Mouse (Mus musculus) thymus, adult 2 months (tissue): ENCODE measurements around the gene Rbm28. TPM values are rescaled to one million over a fixed set of nuclear protein-coding genes. Genes with fewer than 3 reads are reported as not detected.
"Not testable (repeated sequence)": the region's sequence is repeated elsewhere in the genome, so short reads cannot be mapped to it uniquely, and the experiment has no call there.

Experiments
- DNase-seq: peaks from one replicate; pipeline ENCODE4 v3.0.0; 2021
- H3K27ac ChIP-seq: fragments of 200-500 bp; 2 replicates; pipeline ENCODE4 v1.5.1; 2012; ENCODE audit warnings: low read length, control low read depth; ENCODE audit not compliant: control insufficient read depth, insufficient read depth
- H3K27me3 ChIP-seq: fragments of 200-500 bp; 2 replicates; pipeline ENCODE4 v1.6.1; 2012; ENCODE audit warnings: mild to moderate bottlenecking, low read length, moderate library complexity, mixed read lengths; ENCODE audit not compliant: control insufficient read depth, insufficient read depth
- H3K36me3 ChIP-seq: fragments of 200-500 bp; 2 replicates; pipeline ENCODE4 v1.6.1; 2012; ENCODE audit warnings: mild to moderate bottlenecking, low read length, moderate library complexity; ENCODE audit not compliant: control insufficient read depth, insufficient read depth
- H3K4me1 ChIP-seq: fragments of 200-500 bp; replicated peaks from 2 replicates; pipeline ENCODE4 v1.6.1; 2012; ENCODE audit warnings: low read length; ENCODE audit not compliant: control insufficient read depth, insufficient read depth
- H3K4me3 ChIP-seq: fragments of 200-500 bp; 2 replicates; pipeline ENCODE4 v1.5.1; 2012; ENCODE audit warnings: mild to moderate bottlenecking, low read length, control low read depth, moderate library complexity; ENCODE audit not compliant: control insufficient read depth, insufficient read depth
- CTCF ChIP-seq: fragments of 200-500 bp; IDR thresholded peaks from 2 replicates; pipeline ENCODE4 v1.5.1; 2012; ENCODE audit warnings: mild to moderate bottlenecking, control low read depth, low read length, moderate library complexity, borderline replicate concordance; ENCODE audit not compliant: control insufficient read depth, poor library complexity, insufficient read depth; ENCODE audit errors: extremely low read depth
- POLR2A ChIP-seq: fragments of 200-500 bp; IDR thresholded peaks from 2 replicates; pipeline ENCODE4 v1.6.1; 2012; ENCODE audit warnings: mild to moderate bottlenecking, low read length, control low read depth, moderate library complexity; ENCODE audit not compliant: control insufficient read depth, poor library complexity, insufficient read depth; ENCODE audit errors: extremely low read depth
- WGBS: fragments of 180-500 bp; shearing (Covaris S2); methylation state at CpG from one replicate; pipeline ENCODE4 v1.1.7; 2018; 5-methylcytosine and 5-hydroxymethylcytosine counted together
- polyA plus RNA-seq: library from polyadenylated mRNA; depleted of rRNA; stranded (reverse); fragments of >200 nt; gene quantifications from 2 replicates; pipeline ENCODE4 v1.2.3, GENCODE M21; 2012

The Rbm28 gene
- polyA plus RNA-seq, 1 experiment = 13.0 TPM

DNA sequence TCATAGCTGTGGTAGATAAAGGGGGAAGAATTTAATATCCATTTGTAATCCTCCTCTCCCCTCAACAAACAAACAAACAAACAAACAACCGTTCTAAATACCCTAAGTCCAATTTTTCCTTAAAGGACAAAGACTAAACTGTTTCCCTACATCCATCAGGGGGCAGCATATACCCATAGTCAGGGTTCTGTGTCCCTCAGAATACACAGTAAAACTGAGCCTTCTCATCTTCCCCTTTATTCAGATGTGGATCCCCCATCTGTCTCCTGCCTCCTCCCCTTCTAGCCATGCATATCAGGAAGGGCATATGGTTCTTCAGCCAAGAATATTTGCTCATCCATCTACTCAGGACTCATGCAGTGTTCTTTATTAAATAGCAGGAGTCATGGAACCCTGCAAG lies 1.4 kb upstream of the Rbm28 start:
- Histone ChIP-seq H3K4me3 (no peak overlapping the region), H3K36me3 (no peaks in the 10 kb centered on the region), H3K27me3 (no peaks in the 10 kb centered on the region; the same call in 1 of the 2 replicates), H3K4me1 (peaks cover 16% of the 10 kb centered on the region), H3K27ac (no peak overlapping the region)
- TF ChIP-seq POLR2A = no peak
- TF ChIP-seq CTCF = no peak
- 3% methylated on average over 1 of the region's 1 CpGs for WGBS
- DNase-seq = peak; percentile 54

DNA sequence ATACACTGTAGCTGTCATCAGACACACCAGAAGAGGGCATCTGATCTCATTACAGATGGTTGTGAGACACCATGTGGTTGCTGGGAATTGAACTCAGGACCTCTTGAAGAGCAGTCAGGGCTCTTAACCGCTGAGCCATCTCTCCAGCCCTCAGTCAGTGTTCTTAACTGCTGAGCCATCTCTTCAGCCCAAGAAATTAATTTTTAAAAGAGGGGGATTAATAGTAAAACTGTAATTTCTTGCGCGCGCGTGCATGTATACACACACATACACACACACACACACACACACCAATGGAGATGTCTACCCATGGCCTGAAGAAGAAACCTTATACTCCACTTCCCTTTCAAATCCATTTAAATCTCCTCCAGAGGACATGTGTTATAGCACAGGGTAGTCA lies 3.5 kb downstream of the Rbm28 start:
- not testable (repeated sequence) for H3K27me3 ChIP-seq, H3K27ac ChIP-seq, DNase-seq, H3K4me3 ChIP-seq, H3K4me1 ChIP-seq
- peaks cover 31% of the 10 kb centered on the region for H3K36me3 ChIP-seq
- WGBS = over 99% methylated on average over 5 of the region's 5 CpGs

DNA sequence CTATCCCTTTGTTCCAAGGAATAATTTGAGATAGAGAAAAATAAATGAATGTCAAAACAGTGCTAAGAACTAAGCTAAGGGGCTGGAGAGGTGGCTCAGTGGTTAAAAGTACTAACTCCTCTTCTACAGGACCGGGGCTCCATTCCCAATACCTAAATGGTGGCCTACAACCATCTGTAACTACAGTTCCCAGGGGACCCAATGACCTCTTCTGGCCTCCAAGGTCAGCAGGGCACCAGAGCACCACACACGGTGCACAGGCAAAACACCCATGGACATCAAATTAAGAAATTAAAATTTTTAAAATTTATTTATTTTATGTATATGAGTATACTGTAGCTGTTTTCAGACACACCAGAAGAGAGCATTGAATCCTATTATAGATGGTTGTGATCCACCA lies 4.0 kb downstream of the Rbm28 start:
- no peaks in the 10 kb centered on the region for H3K27me3 ChIP-seq
- H3K36me3 ChIP-seq = peaks cover 35% of the 10 kb centered on the region
- no peak overlapping the region for H3K27ac ChIP-seq
- DNase-seq = no peak
- peaks cover 3% of the 10 kb centered on the region for H3K4me1 ChIP-seq
- H3K4me3 ChIP-seq = no peak overlapping the region
- 90% methylated on average over 2 of the region's 2 CpGs for WGBS
- no peak for TF ChIP-seq POLR2A
- TF ChIP-seq CTCF = no peak

DNA sequence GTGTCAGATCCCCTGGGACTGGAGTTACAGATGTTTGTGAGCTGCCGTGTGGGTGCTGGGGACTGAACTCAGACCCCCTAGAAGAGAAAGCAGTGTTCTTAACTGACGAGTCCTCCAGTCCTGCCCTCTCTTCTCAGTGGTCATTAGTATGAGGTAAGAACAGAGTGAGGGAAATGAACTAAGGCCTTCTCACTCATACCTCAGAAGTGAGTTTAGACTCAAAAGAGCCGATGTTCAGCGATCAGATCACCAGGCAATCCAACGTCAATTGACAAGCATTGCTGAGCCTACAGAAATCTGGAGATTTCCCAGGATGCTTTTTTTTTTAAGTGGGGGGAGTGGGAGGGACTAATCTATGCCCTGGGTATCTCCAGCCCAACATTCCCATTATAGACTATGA lies 8.5 kb downstream of the Rbm28 start:
- no peak overlapping the region for H3K27ac ChIP-seq
- peaks cover 67% of the 10 kb centered on the region for H3K36me3 ChIP-seq
- no peaks in the 10 kb centered on the region for H3K4me1 ChIP-seq
- no peak overlapping the region for H3K4me3 ChIP-seq
- no peaks in the 10 kb centered on the region for H3K27me3 ChIP-seq
- WGBS = 97% methylated on average over 5 of the region's 5 CpGs
- TF ChIP-seq POLR2A (no peak), CTCF (no peak)
- no peak for DNase-seq

DNA sequence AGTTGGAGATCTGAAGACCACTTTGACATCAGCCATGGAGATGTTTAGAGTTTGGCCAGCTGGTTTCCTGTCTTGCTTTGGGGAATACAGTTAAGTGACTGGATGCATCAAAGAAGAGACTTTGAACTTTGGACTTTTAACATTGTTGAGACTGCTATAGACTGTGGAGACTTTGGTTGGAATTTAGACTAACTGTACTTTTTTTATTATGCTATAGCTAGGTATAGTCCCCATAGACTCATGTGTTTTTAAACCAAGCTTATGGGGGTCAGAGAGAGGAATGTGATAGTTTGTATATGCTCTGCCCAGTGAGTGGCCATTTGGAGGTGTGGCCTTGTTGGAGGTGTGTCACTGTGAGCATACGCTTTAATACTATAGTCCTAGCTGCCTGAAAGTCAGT lies 14.8 kb downstream of the Rbm28 start:
- 96% methylated on average over 1 of the region's 1 CpGs for WGBS
- H3K36me3 ChIP-seq = peaks cover 32% of the 10 kb centered on the region
- no peaks in the 10 kb centered on the region for H3K4me1 ChIP-seq
- H3K27ac ChIP-seq = no peak overlapping the region
- no peak overlapping the region for H3K4me3 ChIP-seq
- no peak for DNase-seq
- TF ChIP-seq POLR2A (no peak), CTCF (no peak)
- no peaks in the 10 kb centered on the region for H3K27me3 ChIP-seq

DNA sequence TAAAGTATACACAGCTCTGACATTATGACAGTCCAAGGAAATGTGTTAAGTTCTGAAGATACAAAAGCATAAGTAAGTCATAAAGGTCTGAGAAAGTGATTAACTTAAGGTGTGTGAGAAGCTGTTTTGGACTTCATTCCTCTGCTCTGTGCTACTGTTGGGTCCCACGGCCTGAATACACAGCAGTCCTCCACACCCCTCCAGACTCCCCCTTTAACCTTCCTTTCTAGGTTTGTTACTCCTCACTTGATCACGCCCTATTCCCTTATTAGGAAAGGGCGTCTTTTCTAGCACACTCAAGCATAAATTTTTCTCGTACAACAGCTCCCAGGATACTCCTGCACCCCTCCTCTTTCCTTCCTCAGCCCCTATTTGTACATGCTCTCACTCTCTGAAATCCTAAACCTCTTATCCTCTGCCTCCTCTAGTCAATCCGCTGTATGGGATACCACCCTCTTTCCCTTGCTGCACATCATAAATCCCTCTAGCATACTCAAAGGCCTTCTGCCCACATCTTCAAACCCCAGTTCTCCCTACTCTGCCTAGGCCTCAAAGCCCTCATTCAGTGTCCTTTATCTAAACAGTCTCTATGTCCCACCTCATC lies 17.3 kb downstream of the Rbm28 start:
- H3K4me1 ChIP-seq = no peaks in the 10 kb centered on the region
- TF ChIP-seq CTCF = no peak
- no peak for TF ChIP-seq POLR2A
- no peak overlapping the region for H3K4me3 ChIP-seq
- WGBS = 92% methylated on average over 5 of the region's 5 CpGs
- H3K27me3 ChIP-seq = no peaks in the 10 kb centered on the region
- DNase-seq = no peak
- H3K27ac ChIP-seq = no peak overlapping the region
- peaks cover 14% of the 10 kb centered on the region for H3K36me3 ChIP-seq

DNA sequence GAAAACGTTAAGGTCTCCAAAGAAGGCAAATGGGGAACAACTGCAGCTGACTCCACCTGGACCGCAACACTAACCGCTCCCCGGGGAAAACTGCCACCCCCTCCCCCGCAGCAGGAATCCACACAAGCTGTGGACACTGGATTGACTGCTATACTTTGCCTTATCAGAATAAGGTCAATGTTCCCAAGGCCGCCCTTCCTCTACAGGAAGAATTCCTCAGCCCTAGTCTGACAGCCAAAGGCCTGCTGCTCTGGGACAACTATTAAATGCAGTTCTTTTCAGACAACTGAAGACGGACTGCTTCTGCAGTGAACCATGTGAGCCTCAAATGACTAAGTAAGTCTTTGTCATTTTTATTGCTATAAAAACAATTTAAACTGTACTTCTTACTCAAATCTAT lies 18.2 kb downstream of the Rbm28 start:
- no peaks in the 10 kb centered on the region for H3K27me3 ChIP-seq
- TF ChIP-seq POLR2A (no peak), CTCF (no peak)
- no peaks in the 10 kb centered on the region for H3K4me1 ChIP-seq
- no peak for DNase-seq
- no peak overlapping the region for H3K27ac ChIP-seq
- H3K36me3 ChIP-seq = peaks cover 14% of the 10 kb centered on the region
- no peak overlapping the region for H3K4me3 ChIP-seq
- 87% methylated on average over 7 of the region's 7 CpGs for WGBS
